Mouse (Mus musculus): ENCODE measurements around the gene Olfr690. TPM values are rescaled to one million over a fixed set of nuclear protein-coding genes. Genes with fewer than 3 reads are reported as not detected.

Gene Olfr690
- total and polyA plus RNA-seq, 3 experiments, result 0.16 TPM; not detected in 2

DNA sequence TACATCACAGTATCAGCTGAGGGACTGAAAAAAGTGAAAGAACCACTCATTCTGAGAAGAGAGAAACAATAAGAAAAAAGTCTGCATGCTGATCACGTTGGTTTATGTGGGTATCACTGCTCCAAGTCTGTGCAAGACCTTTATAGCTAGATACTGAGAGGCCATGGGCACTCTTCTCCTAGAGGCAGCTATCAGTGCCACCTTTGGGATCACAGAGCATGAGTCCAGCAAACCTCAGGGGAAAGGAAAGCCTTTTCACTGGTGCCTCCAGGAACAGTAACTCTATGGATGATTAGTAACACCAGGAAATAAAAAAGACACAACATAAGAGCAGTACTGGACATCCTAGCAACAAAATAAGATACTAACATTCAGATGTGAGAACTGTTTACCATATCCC, 8.3 kb upstream of the Olfr690 start, which contains the start of gene Olfr691:
TSS of gene Olfr691 (minus strand) at position 101 of the 400 bp plus-strand sequence.
- TF ChIP-seq CTCF (IDR thresholded peaks at IDR 0.05; ENCODE audit: low read depth, low read length) (no peak), GATA1 (IDR thresholded peaks at IDR 0.05; ENCODE audit: borderline replicate concordance, low read length) (no peak), TAL1 (conservative IDR thresholded peaks at IDR 0.05; ENCODE audit: low read depth, low read length) (no peak), GATA2 (IDR thresholded peaks at IDR 0.05; ENCODE audit: borderline replicate concordance, low read depth, low read length) (no peak), POLR2AphosphoS5 (IDR thresholded peaks at IDR 0.05; ENCODE audit: insufficient replicate concordance, low read depth, low read length) (no peak)
- ATAC-seq (ENCODE audit: extremely low read depth, insufficient number of reproducible peaks, low FRiP score, poor library complexity, severe bottlenecking), result no peak
- Histone ChIP-seq H3K4me3 (ENCODE audit: low read depth, low read length) (no peak within 1 kb of the TSS), H3K4me1 (ENCODE audit: insufficient read depth, low read depth, low read length) (no peaks in the 10 kb centered on the region), H3K27me3 (ENCODE audit: insufficient read depth, low read length) (no peaks in the 10 kb centered on the region), H3K36me3 (replicated peaks) (no peaks in the 10 kb centered on the region), H3K9me3 (replicated peaks) (no peaks in the 10 kb centered on the region)
- no peak for DNase-seq (ENCODE audit: low spot score)

DNA sequence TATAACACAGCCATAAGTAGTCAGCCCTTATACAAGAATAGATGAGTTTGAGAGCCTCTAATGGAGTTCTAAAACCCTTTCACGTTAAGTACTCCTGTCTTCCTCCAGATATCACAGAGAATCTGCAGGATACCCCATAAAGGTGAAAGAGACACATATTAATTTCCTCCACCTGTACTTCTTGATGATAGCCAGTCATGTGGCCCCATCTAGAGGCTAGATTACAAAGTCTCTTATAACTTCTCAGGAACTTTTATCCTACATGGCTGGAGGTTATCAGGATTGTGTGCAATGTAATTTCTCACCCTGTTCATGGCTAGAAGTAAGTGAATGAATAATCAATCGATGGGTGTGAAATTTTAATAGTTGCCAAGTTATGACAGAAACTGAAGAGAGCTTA, 8.6 kb downstream of the Olfr690 start:
- TF ChIP-seq TAL1 (conservative IDR thresholded peaks at IDR 0.05; ENCODE audit: low read depth, low read length) (no peak), GATA1 (IDR thresholded peaks at IDR 0.05; ENCODE audit: borderline replicate concordance, low read length) (no peak), CTCF (IDR thresholded peaks at IDR 0.05; ENCODE audit: low read depth, low read length) (no peak), POLR2AphosphoS5 (IDR thresholded peaks at IDR 0.05; ENCODE audit: insufficient replicate concordance, low read depth, low read length) (no peak), GATA2 (IDR thresholded peaks at IDR 0.05; ENCODE audit: borderline replicate concordance, low read depth, low read length) (no peak)
- no peak for ATAC-seq (ENCODE audit: extremely low read depth, insufficient number of reproducible peaks, low FRiP score, poor library complexity, severe bottlenecking)
- Histone ChIP-seq H3K4me3 (ENCODE audit: low read depth, low read length) (no peak overlapping the region), H3K27me3 (ENCODE audit: insufficient read depth, low read length) (peaks cover 3% of the 10 kb centered on the region; the same call in 1 of the 2 replicates), H3K36me3 (replicated peaks) (no peaks in the 10 kb centered on the region), H3K4me1 (ENCODE audit: insufficient read depth, low read depth, low read length) (no peaks in the 10 kb centered on the region), H3K9me3 (replicated peaks) (no peaks in the 10 kb centered on the region)
- no peak for DNase-seq (ENCODE audit: low spot score)

DNA sequence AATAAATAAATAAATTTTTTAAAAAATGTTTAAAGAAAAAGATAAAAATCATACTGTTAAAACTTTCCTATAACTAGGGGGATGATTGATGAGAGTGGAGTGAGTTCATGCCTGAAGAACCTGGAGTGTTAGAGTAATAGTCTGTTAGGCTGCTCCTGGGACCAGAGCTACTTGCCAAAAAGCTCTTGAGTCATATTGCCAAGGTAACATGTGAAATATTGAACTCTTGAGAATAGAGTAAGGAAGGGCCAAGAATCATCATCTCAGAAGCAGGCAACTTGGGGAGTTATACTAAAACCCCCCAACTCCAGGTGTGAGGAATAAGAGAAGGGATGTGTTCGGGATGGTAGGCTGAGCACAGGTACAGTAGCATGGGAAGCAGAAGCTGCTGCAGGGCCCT, 23.0 kb downstream of the Olfr690 start, which contains the start of gene Olfr689:
TSS of gene Olfr689 (plus strand) at position 301 of the 400 bp plus-strand sequence.
- Histone ChIP-seq H3K4me3 (ENCODE audit: low read depth, low read length) (no peak within 1 kb of the TSS), H3K4me1 (ENCODE audit: insufficient read depth, low read depth, low read length) (no peaks in the 10 kb centered on the region), H3K27me3 (ENCODE audit: insufficient read depth, low read length) (no peaks in the 10 kb centered on the region), H3K36me3 (replicated peaks) (no peaks in the 10 kb centered on the region), H3K9me3 (replicated peaks) (no peaks in the 10 kb centered on the region)
- no peak for DNase-seq (ENCODE audit: low spot score)
- ATAC-seq (ENCODE audit: extremely low read depth, insufficient number of reproducible peaks, low FRiP score, poor library complexity, severe bottlenecking), result no peak
- no peak for TF ChIP-seq GATA1 (IDR thresholded peaks at IDR 0.05; ENCODE audit: borderline replicate concordance, low read length)
- no peak for TF ChIP-seq GATA2 (IDR thresholded peaks at IDR 0.05; ENCODE audit: borderline replicate concordance, low read depth, low read length)
- no peak for TF ChIP-seq POLR2AphosphoS5 (IDR thresholded peaks at IDR 0.05; ENCODE audit: insufficient replicate concordance, low read depth, low read length)
- no peak for TF ChIP-seq TAL1 (conservative IDR thresholded peaks at IDR 0.05; ENCODE audit: low read depth, low read length)
- no peak for TF ChIP-seq CTCF (IDR thresholded peaks at IDR 0.05; ENCODE audit: low read depth, low read length)

DNA sequence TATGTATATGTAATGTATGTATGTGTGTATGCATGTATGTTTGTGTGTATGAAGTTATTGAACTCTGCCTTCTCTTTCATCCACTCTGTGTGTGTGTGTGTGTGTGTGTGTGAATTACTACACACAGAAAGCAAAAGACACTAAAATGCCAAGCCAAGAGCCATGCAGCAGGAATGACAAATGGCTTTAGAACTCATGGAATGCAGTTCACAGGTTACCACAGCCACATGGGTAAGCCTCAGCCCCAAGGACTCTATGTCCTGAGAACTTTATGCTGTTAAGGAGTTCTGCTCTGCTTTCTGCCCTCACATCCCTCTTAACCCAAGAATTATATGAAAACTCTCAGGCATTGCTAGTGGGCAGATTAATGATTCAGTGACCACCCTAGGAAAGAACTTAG, 43.9 kb downstream of the Olfr690 start:
- Histone ChIP-seq H3K36me3 (replicated peaks) (no peaks in the 10 kb centered on the region), H3K4me3 (ENCODE audit: low read depth, low read length) (no peak overlapping the region), H3K27me3 (ENCODE audit: insufficient read depth, low read length) (no peaks in the 10 kb centered on the region), H3K4me1 (ENCODE audit: insufficient read depth, low read depth, low read length) (no peaks in the 10 kb centered on the region), H3K9me3 (replicated peaks) (no peaks in the 10 kb centered on the region)
- TF ChIP-seq POLR2AphosphoS5 (IDR thresholded peaks at IDR 0.05; ENCODE audit: insufficient replicate concordance, low read depth, low read length), result no peak
- no peak for TF ChIP-seq GATA1 (IDR thresholded peaks at IDR 0.05; ENCODE audit: borderline replicate concordance, low read length)
- no peak for TF ChIP-seq CTCF (IDR thresholded peaks at IDR 0.05; ENCODE audit: low read depth, low read length)
- no peak for TF ChIP-seq TAL1 (conservative IDR thresholded peaks at IDR 0.05; ENCODE audit: low read depth, low read length)
- no peak for TF ChIP-seq GATA2 (IDR thresholded peaks at IDR 0.05; ENCODE audit: borderline replicate concordance, low read depth, low read length)
- DNase-seq (ENCODE audit: low spot score) (no peak), ATAC-seq (ENCODE audit: extremely low read depth, insufficient number of reproducible peaks, low FRiP score, poor library complexity, severe bottlenecking) (no peak)

DNA sequence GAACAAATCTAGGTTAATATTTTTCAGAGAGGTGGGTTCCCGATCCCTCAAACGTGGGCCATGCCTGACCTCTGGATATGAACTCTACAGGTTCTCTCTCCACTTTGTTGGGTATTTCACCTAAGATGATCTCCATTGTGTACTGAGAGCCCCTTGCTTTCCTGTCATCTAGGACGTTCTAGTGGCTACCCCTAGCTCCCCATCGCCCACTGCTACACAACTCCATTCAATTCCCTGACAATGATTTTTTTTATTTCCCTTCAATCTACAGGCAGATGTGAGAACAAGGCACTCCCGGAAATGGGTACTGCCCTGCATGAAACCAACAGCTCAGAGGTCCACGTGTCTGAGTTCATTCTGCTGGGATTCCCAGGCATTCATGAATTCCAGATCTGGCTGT, 46.1 kb downstream of the Olfr690 start, which contains the start of gene Olfr688:
TSS of gene Olfr688 (plus strand) at position 301 of the 400 bp plus-strand sequence.
- no peak for TF ChIP-seq POLR2AphosphoS5 (IDR thresholded peaks at IDR 0.05; ENCODE audit: insufficient replicate concordance, low read depth, low read length)
- TF ChIP-seq GATA2 (IDR thresholded peaks at IDR 0.05; ENCODE audit: borderline replicate concordance, low read depth, low read length), result no peak
- TF ChIP-seq GATA1 (IDR thresholded peaks at IDR 0.05; ENCODE audit: borderline replicate concordance, low read length), result no peak
- TF ChIP-seq CTCF (IDR thresholded peaks at IDR 0.05; ENCODE audit: low read depth, low read length), result no peak
- no peak for TF ChIP-seq TAL1 (conservative IDR thresholded peaks at IDR 0.05; ENCODE audit: low read depth, low read length)
- ATAC-seq (ENCODE audit: extremely low read depth, insufficient number of reproducible peaks, low FRiP score, poor library complexity, severe bottlenecking), result no peak

More for the DNA sequence above, 46.1 kb downstream of the Olfr690 start, which contains the start of gene Olfr688:
- Histone ChIP-seq H3K27me3 (ENCODE audit: insufficient read depth, low read length) (no peaks in the 10 kb centered on the region), H3K9me3 (replicated peaks) (no peaks in the 10 kb centered on the region), H3K4me3 (ENCODE audit: low read depth, low read length) (no peak within 1 kb of the TSS), H3K36me3 (replicated peaks) (no peaks in the 10 kb centered on the region), H3K4me1 (ENCODE audit: insufficient read depth, low read depth, low read length) (no peaks in the 10 kb centered on the region)
- no peak for DNase-seq (ENCODE audit: low spot score)

Other genes starting within 250 kb of the Olfr690 start
- gene Olfr680-ps1, start 241.3 kb downstream of the Olfr690 start, total RNA-seq (2014; fragmentation: Nextera tagmentation), result not detected in 2 replicates
- 0.12 TPM in 1 of 2 replicates, not detected in the other for gene Olfr680-ps1, start 241.3 kb downstream of the Olfr690 start, total RNA-seq (2017)
- gene Olfr680-ps1, start 241.3 kb downstream of the Olfr690 start, polyA plus RNA-seq (2012), result not detected in 2 replicates
- gene Olfr681, start 217.3 kb downstream of the Olfr690 start, total RNA-seq (2014; fragmentation: Nextera tagmentation), result not detected in 2 replicates
- 0.06 and 0.11 TPM in 2 replicates for gene Olfr681, start 217.3 kb downstream of the Olfr690 start, total RNA-seq (2017)
- gene Olfr681, start 217.3 kb downstream of the Olfr690 start, polyA plus RNA-seq (2012), result not detected in 2 replicates
- not detected in 2 replicates for gene Olfr683, start 187.1 kb downstream of the Olfr690 start, total RNA-seq (2014; fragmentation: Nextera tagmentation)
- 0.22 TPM in 1 of 2 replicates, not detected in the other for gene Olfr683, start 187.1 kb downstream of the Olfr690 start, total RNA-seq (2017)
- gene Olfr683, start 187.1 kb downstream of the Olfr690 start, polyA plus RNA-seq (2012), result not detected in 2 replicates
- gene Olfr684, start 170.5 kb downstream of the Olfr690 start, total RNA-seq (2014; fragmentation: Nextera tagmentation), result not detected in 2 replicates
- gene Olfr684, start 170.5 kb downstream of the Olfr690 start, total RNA-seq (2017), result 0.22 TPM in 1 of 2 replicates, not detected in the other
- gene Olfr684, start 170.5 kb downstream of the Olfr690 start, polyA plus RNA-seq (2012), result not detected in 2 replicates
- gene Olfr685, start 148.1 kb downstream of the Olfr690 start, total RNA-seq (2014; fragmentation: Nextera tagmentation), result not detected in 2 replicates
- gene Olfr685, start 148.1 kb downstream of the Olfr690 start, total RNA-seq (2017), result 0.11 and 0.12 TPM in 2 replicates
- not detected in 2 replicates for gene Olfr685, start 148.1 kb downstream of the Olfr690 start, polyA plus RNA-seq (2012)
- not detected in 2 replicates for gene Olfr686, start 126.6 kb downstream of the Olfr690 start, total RNA-seq (2014; fragmentation: Nextera tagmentation)
- gene Olfr686, start 126.6 kb downstream of the Olfr690 start, total RNA-seq (2017), result not detected in 2 replicates
- not detected in 2 replicates for gene Olfr686, start 126.6 kb downstream of the Olfr690 start, polyA plus RNA-seq (2012)
- not detected in 2 replicates for gene Olfr688, start 46.0 kb downstream of the Olfr690 start, total RNA-seq (2014; fragmentation: Nextera tagmentation)
- gene Olfr688, start 46.0 kb downstream of the Olfr690 start, total RNA-seq (2017), result not detected in 2 replicates
- not detected in 2 replicates for gene Olfr688, start 46.0 kb downstream of the Olfr690 start, polyA plus RNA-seq (2012)
- gene Olfr689, start 22.9 kb downstream of the Olfr690 start, total RNA-seq (2014; fragmentation: Nextera tagmentation), result not detected in 2 replicates
- gene Olfr689, start 22.9 kb downstream of the Olfr690 start, total RNA-seq (2017), result under 0.01 and 0.11 TPM in 2 replicates
- not detected in 2 replicates for gene Olfr689, start 22.9 kb downstream of the Olfr690 start, polyA plus RNA-seq (2012)
- not detected in 2 replicates for gene Olfr691, start 8.2 kb upstream of the Olfr690 start, total RNA-seq (2014; fragmentation: Nextera tagmentation)
- gene Olfr691, start 8.2 kb upstream of the Olfr690 start, total RNA-seq (2017), result 0.06 and 0.22 TPM in 2 replicates
- not detected in 2 replicates for gene Olfr691, start 8.2 kb upstream of the Olfr690 start, polyA plus RNA-seq (2012)
- gene Olfr692, start 34.1 kb upstream of the Olfr690 start, total RNA-seq (2014; fragmentation: Nextera tagmentation), result not detected in 2 replicates
- 0.12 TPM in 1 of 2 replicates, not detected in the other for gene Olfr692, start 34.1 kb upstream of the Olfr690 start, total RNA-seq (2017)
- not detected in 2 replicates for gene Olfr692, start 34.1 kb upstream of the Olfr690 start, polyA plus RNA-seq (2012)
- gene Gm5901, start 40.9 kb upstream of the Olfr690 start, total RNA-seq (2014; fragmentation: Nextera tagmentation), result not detected in 2 replicates
- gene Gm5901, start 40.9 kb upstream of the Olfr690 start, total RNA-seq (2017), result 0.12 and 0.16 TPM in 2 replicates
- not detected in 2 replicates for gene Gm5901, start 40.9 kb upstream of the Olfr690 start, polyA plus RNA-seq (2012)
- gene Fam160a2, start 66.0 kb upstream of the Olfr690 start, total RNA-seq (2014; fragmentation: Nextera tagmentation), result 41.9 and 42.1 TPM in 2 replicates
- gene Fam160a2, start 66.0 kb upstream of the Olfr690 start, total RNA-seq (2017), result 11.4 and 16.3 TPM in 2 replicates
- gene Fam160a2, start 66.0 kb upstream of the Olfr690 start, polyA plus RNA-seq (2012), result 53.1 and 55.8 TPM in 2 replicates
- gene Cnga4, start 70.5 kb upstream of the Olfr690 start, total RNA-seq (2014; fragmentation: Nextera tagmentation), result not detected in 2 replicates
- gene Cnga4, start 70.5 kb upstream of the Olfr690 start, total RNA-seq (2017), result not detected in 2 replicates
- gene Cnga4, start 70.5 kb upstream of the Olfr690 start, polyA plus RNA-seq (2012), result not detected in 2 replicates
- gene Cckbr, start 91.6 kb upstream of the Olfr690 start, total RNA-seq (2014; fragmentation: Nextera tagmentation), result not detected in 2 replicates
- gene Cckbr, start 91.6 kb upstream of the Olfr690 start, total RNA-seq (2017), result 0.05 TPM in 1 of 2 replicates, not detected in the other
- not detected in 2 replicates for gene Cckbr, start 91.6 kb upstream of the Olfr690 start, polyA plus RNA-seq (2012)
- gene Cavin3, start 148.2 kb upstream of the Olfr690 start, total RNA-seq (2014; fragmentation: Nextera tagmentation), result not detected in 2 replicates
- 0.06 TPM in 1 of 2 replicates, not detected in the other for gene Cavin3, start 148.2 kb upstream of the Olfr690 start, total RNA-seq (2017)
- not detected in 2 replicates for gene Cavin3, start 148.2 kb upstream of the Olfr690 start, polyA plus RNA-seq (2012)
- 19.2 and 23.7 TPM in 2 replicates for gene Smpd1, start 220.3 kb upstream of the Olfr690 start, total RNA-seq (2014; fragmentation: Nextera tagmentation)
- gene Smpd1, start 220.3 kb upstream of the Olfr690 start, total RNA-seq (2017), result 14.5 and 22.4 TPM in 2 replicates
- 12.0 and 12.8 TPM in 2 replicates for gene Smpd1, start 220.3 kb upstream of the Olfr690 start, polyA plus RNA-seq (2012)
- not detected in 2 replicates for gene Apbb1, start 247.5 kb upstream of the Olfr690 start, total RNA-seq (2014; fragmentation: Nextera tagmentation)
- gene Apbb1, start 247.5 kb upstream of the Olfr690 start, total RNA-seq (2017), result 0.27 and 0.64 TPM in 2 replicates
- 0.02 and 0.03 TPM in 2 replicates for gene Apbb1, start 247.5 kb upstream of the Olfr690 start, polyA plus RNA-seq (2012)

Measured in G1E (cell line).